Mouse (Mus musculus): ENCODE measurements at regions not wholly inside any gene's neighbourhood (a gene's known extent, or its start where the extent isn't known, plus 50 kb on each side); places are given as distances from the start of the nearest gene placed in this dataset.
"Not testable (repeated sequence)": the region's sequence is repeated elsewhere in the genome, so short reads cannot be mapped to it uniquely, and the experiment has no call there.

DNA sequence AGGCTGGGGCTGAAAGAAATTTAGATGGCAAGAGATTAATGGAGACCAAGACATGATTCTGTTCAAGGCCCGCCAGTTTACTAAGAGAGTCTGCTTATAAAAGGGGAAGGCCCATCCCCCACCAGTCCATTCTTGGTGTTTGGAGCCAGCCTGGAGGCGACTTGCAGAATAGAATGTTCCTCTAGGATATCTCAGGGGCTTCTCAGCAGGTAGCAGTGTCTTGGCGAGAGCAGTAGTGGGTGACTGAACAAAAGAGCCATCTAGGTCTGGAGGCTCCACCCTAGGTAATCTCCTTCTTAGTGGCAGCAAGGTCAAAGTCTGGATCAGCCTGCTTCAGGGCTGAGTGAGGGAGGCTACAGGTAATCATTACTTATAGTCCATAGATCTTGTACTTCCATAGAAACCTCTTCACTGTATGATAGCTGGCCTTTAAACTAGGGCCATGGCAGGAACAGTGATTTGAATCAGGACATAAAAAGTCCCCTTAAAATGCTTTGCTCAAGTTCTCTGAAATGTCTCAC, 166.0 kb upstream of the Gm5538 start:
- not testable (repeated sequence) for H3K27ac ChIP-seq; ATAC-seq (ENCODE audit: low FRiP score); H3K4me3 ChIP-seq; H3K9me3 ChIP-seq (replicated peaks); H3K27me3 ChIP-seq; H3K4me2 ChIP-seq (replicated peaks); H3K9ac ChIP-seq; H3K36me3 ChIP-seq; H3K4me1 ChIP-seq
- 39% methylated on average over 3 of the region's 3 CpGs for WGBS

DNA sequence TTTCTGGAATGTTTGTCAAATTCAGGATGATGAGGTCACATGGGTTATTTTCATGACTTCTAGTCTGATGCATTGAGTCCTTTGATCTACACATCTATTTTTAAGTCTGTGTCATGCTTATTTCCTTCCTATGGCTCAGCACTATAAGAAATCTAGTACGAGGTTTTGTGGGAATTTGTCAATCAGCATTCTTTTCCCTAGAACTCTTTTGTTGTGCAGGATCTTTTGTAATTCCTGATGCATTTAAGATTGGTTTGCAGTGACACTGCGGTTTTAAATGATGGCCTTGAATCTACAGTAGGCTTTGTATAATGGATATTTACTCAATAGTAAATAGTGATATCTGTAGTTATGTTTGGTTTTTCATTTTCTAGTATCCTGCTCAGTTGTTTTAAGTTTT, 187.0 kb upstream of the Gm5538 start:
- Histone ChIP-seq H3K36me3 (no peaks in the 10 kb centered on the region), H3K9me3 (replicated peaks) (no peaks in the 10 kb centered on the region), H3K4me2 (replicated peaks) (no peak overlapping the region), H3K9ac (no peak overlapping the region), H3K27ac (no peak overlapping the region), H3K4me1 (no peaks in the 10 kb centered on the region), H3K4me3 (no peak overlapping the region), H3K27me3 (no peaks in the 10 kb centered on the region)
- WGBS, result 53% methylated on average over 2 of the region's 2 CpGs
- ATAC-seq (ENCODE audit: low FRiP score), result no peak

DNA sequence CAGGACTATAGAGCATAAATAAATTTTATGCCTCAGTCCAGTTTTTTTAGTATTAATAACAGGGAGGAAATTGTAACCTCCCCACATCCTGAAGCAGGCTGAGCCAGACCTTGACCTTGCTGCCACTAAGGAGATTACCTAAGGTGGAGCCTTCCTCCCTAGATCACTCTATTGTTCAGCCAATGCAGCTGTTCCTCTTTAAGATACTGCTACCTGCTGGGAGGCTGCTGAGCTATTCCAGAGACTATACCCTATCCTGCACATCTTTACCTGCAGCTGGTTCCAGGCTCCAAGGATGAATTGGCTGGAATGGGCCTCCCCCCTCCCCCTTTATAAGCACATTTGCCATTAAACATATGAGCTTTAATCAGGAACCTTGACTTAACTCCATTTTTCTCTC, 189.0 kb upstream of the Gm5538 start:
- not testable (repeated sequence) for H3K4me2 ChIP-seq (replicated peaks); H3K4me3 ChIP-seq; H3K9me3 ChIP-seq (replicated peaks); H3K9ac ChIP-seq; H3K4me1 ChIP-seq; H3K27ac ChIP-seq; H3K36me3 ChIP-seq; H3K27me3 ChIP-seq; ATAC-seq (ENCODE audit: low FRiP score)

DNA sequence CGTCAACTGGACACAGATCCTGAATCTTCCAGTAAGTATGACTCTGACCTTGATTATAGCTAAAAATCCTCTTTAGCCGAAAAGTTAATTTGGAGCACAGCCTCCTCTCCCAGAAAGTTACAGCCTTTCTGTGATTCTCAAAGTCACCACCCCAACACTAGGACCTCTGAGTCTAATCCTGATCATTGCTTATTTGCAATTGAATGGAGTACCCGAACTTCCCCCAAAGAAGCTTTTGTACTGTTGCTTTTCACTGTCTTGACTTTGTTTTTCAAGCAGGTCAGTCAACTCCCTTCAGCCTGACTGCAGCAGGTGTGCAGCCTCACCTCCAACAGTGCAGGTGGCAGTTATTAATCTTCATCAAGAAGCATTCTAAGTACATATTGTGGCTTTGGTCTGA, 189.7 kb upstream of the Gm5538 start:
- 77% methylated on average over 3 of the region's 3 CpGs for WGBS
- H3K4me1 ChIP-seq; H3K27me3 ChIP-seq; H3K4me3 ChIP-seq; H3K9ac ChIP-seq; H3K9me3 ChIP-seq (replicated peaks); H3K27ac ChIP-seq; H3K4me2 ChIP-seq (replicated peaks); ATAC-seq (ENCODE audit: low FRiP score); H3K36me3 ChIP-seq: not testable (repeated sequence)

DNA sequence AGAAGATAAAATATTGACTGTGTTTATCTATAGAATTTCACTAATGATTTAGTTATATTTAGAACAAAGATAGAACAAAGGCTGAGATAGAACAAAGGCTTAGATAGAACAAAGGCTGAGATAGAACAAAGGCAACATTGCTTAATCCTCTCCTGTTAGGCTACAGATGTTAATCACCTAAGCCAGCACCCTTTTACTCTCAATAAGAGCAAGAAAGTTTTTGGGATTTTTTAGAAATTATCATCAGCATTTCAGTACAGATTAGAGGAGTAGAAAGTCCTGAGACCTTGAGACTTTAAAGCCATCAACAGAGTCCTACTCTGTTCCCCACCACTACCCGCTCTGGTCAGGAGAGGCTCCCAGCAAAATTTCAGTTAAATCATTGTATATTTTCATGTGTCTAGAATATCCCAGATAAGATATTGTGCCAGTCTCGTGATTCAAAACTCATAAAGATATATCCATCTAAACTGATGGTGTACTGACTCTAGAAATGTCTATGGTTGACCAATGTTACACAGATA, 187.2 kb upstream of the Igsf10 start:
- Histone ChIP-seq H3K9me3 (replicated peaks) (no peaks in the 10 kb centered on the region), H3K4me2 (replicated peaks) (no peak overlapping the region), H3K4me1 (no peaks in the 10 kb centered on the region), H3K27me3 (no peaks in the 10 kb centered on the region), H3K9ac (no peak overlapping the region), H3K27ac (no peak overlapping the region), H3K4me3 (no peak overlapping the region), H3K36me3 (no peaks in the 10 kb centered on the region)
- no peak for ATAC-seq (ENCODE audit: low FRiP score)
- 67% methylated on average over 2 of the region's 2 CpGs for WGBS

DNA sequence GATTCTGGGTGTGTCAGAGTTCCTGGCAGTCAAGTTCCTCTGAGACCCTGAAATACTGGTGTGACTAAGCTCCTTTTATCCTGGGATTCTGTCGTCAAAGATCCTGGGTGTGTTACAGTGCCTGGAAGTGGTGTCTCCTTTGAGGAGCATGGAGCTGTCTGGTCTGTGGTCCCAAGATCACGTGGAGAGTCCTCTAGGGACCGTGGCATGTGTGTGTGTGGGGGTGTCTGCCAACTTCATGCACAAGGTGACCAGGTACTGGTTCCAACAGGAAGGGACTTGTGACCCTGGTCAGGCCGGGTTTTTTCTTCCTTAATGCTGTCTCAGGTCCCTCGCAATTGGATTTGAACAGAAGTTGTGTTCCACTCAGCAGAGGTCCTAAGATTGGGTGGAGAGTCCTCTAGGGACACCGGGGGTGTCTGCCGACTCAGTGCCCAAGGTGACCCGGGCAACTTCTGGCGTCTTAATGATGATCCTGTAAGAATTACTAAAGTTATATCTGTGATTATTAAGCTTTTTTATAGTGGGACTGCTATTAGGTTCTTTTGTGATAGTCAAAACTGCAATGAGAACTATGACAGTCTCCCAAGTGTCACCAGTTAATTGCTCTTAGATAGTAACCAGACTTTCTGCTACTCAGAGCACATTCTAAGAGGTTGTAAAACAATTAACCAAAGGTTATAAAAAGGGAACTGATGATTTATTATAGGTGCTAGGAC, 186.6 kb upstream of the Igsf10 start:
- H3K9ac ChIP-seq, result no peak overlapping the region
- H3K4me2 ChIP-seq (replicated peaks), result no peak overlapping the region
- no peak for ATAC-seq (ENCODE audit: low FRiP score)
- WGBS, result 86% methylated on average over 9 of the region's 9 CpGs
- H3K36me3 ChIP-seq, result no peaks in the 10 kb centered on the region
- H3K4me3 ChIP-seq, result no peak overlapping the region
- no peaks in the 10 kb centered on the region for H3K4me1 ChIP-seq
- H3K9me3 ChIP-seq (replicated peaks), result no peaks in the 10 kb centered on the region
- H3K27me3 ChIP-seq, result no peaks in the 10 kb centered on the region
- no peak overlapping the region for H3K27ac ChIP-seq

DNA sequence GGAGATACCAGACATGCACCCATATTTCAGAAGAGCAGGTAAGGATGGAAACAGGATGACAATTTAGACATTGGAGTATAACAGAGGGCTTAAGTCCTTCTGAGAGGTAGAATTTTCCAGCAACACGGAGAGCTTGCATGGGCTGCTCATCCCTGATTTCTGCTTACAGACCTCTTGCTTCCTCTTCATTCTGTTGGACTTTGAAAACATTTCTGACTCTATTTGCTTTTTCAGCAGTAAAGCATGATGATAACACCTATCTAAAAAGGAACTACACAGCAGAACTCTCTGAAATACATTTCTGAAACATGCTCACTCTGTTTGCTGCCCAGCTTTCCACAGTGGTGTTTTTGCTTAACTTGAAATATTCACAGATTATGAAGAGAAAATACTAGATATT, 176.6 kb upstream of the Igsf10 start:
- no peak for ATAC-seq (ENCODE audit: low FRiP score)
- 88% methylated on average over 1 of the region's 1 CpGs for WGBS
- no peaks in the 10 kb centered on the region for H3K36me3 ChIP-seq
- H3K9ac ChIP-seq, result no peak overlapping the region
- no peak overlapping the region for H3K27ac ChIP-seq
- H3K4me3 ChIP-seq, result no peak overlapping the region
- no peaks in the 10 kb centered on the region for H3K27me3 ChIP-seq
- no peaks in the 10 kb centered on the region for H3K9me3 ChIP-seq (replicated peaks)
- no peaks in the 10 kb centered on the region for H3K4me1 ChIP-seq
- no peak overlapping the region for H3K4me2 ChIP-seq (replicated peaks)

DNA sequence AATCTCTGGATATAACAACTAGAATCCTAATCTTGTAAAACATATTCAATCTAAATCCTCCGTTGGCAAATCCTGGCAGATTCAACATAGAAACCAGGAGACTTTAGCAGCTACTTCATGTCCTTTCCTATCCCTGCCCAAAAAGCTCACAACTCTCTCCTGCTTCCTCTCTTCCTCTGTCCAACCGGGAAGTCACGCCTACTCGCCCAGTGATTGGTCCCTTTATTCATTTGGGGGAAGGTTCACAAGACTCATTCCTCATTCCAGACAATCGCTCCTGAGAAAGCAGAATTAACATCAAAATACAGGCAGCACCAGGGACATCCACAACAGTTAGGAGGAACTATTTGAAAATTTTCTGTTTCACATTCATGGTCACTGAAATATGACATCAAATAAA, 133.9 kb upstream of the Igsf10 start:
- Histone ChIP-seq H3K4me3 (no peak overlapping the region), H3K9ac (no peak overlapping the region), H3K4me2 (replicated peaks) (no peak overlapping the region; the same call in 1 of the 2 replicates), H3K9me3 (replicated peaks) (no peaks in the 10 kb centered on the region), H3K27me3 (no peaks in the 10 kb centered on the region), H3K27ac (no peak overlapping the region), H3K4me1 (no peaks in the 10 kb centered on the region), H3K36me3 (no peaks in the 10 kb centered on the region)
- WGBS, result 20% methylated on average over 5 of the region's 5 CpGs
- peak; percentile 66; the same call in 1 of the 2 replicates for ATAC-seq (ENCODE audit: low FRiP score)

DNA sequence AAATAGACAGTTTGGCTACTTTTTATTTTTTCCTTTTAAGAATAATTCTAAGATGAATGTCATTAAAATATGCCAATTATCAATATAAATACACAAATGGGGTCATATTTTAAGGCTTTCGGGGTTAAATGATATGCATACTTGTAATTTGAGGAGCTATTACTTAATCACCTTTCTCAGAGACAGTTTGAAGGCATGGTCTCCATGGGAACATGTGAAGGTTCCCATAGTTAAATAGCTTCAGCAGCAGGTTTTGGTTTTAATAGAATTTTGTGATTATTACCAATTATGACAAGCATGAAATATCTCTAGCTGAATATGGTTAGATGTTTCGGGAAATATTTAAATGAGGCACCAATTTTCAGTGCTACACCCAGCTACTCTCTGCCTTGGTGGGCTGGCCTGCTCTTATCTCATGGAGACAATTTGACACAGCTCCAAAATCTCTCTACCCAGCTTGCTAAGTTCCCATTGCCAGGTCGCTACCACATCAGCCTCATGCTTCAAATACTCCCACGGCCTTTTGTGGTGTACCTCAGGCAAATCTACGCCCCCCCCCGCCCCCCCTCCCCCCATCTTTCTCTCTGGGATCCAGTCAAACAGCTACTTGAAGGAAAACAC, 133.4 kb upstream of the Igsf10 start:
- no peak overlapping the region; the same call in 1 of the 2 replicates for H3K4me2 ChIP-seq (replicated peaks)
- WGBS, result 45% methylated on average over 6 of the region's 6 CpGs
- H3K27me3 ChIP-seq, result no peaks in the 10 kb centered on the region
- H3K4me3 ChIP-seq, result no peak overlapping the region
- no peaks in the 10 kb centered on the region for H3K9me3 ChIP-seq (replicated peaks)
- ATAC-seq (ENCODE audit: low FRiP score), result no peak
- H3K27ac ChIP-seq, result no peak overlapping the region
- no peaks in the 10 kb centered on the region for H3K36me3 ChIP-seq
- H3K4me1 ChIP-seq, result no peaks in the 10 kb centered on the region
- no peak overlapping the region for H3K9ac ChIP-seq

DNA sequence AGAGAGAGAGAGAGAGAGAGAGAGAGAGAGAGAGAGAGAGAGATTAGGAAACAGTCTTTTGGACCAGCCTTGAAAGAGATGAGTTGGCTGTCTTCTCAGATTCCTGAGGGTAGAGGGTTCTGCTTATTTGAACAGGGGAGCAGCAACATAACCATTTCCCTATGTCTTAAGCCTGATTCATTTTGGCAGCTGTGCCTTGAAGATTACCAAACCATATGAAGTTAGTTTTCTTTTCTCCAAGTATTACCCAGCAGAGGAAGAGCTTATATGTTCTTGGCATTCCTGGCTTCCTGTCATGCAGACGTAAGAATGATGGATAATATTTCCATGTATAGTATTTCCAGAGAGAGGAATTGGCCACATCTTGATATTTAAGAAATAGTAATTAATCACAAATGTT, 124.8 kb upstream of the Igsf10 start:
- Histone ChIP-seq H3K4me1 (no peaks in the 10 kb centered on the region), H3K4me3 (no peak overlapping the region), H3K9ac (no peak overlapping the region), H3K27me3 (no peaks in the 10 kb centered on the region), H3K9me3 (replicated peaks) (no peaks in the 10 kb centered on the region), H3K4me2 (replicated peaks) (no peak overlapping the region), H3K27ac (no peak overlapping the region), H3K36me3 (no peaks in the 10 kb centered on the region)
- 67% methylated on average over 1 of the region's 1 CpGs for WGBS
- ATAC-seq (ENCODE audit: low FRiP score), result no peak

DNA sequence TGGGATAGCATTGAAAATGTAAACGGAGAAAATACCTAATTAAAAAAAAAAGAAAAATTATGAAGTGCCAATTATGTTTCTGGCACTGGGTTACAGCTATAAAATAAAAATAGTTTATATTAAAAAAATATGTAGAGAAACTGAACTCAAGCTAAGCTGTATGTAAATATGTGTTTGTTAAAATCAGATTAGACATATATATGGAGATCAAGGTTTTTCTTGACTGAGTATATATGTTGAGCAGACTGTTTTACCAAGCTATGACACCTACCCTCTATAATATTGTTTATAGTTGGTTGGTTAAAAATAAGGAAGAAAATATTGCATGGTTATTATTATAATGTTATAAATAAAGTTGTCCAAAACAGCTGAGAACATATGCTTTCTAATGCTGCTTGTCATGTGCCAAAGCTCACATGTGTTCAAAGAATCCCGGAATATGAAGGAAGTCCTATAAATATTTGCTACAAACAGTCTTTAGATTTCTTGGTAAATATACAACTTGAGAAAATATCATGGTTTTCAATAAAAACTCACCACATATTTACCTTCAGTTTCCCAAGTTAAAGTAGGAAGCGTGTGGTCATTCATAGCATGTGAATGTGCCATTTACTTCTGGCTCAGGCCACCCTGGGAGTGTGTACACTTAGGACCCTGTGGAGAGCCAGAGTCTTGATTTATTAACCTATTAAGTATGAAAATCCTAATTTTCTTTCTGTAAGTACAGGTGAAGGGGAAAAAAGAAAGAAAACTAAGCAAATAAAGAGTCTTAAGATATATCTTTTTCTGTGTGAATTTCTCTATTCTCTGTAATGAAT, 118.4 kb upstream of the Igsf10 start:
- Histone ChIP-seq H3K9ac (no peak overlapping the region), H3K36me3 (no peaks in the 10 kb centered on the region), H3K9me3 (replicated peaks) (no peaks in the 10 kb centered on the region), H3K4me1 (no peaks in the 10 kb centered on the region), H3K4me3 (no peak overlapping the region), H3K27ac (no peak overlapping the region), H3K27me3 (no peaks in the 10 kb centered on the region), H3K4me2 (replicated peaks) (no peak overlapping the region)
- no peak for ATAC-seq (ENCODE audit: low FRiP score)
- 84% methylated on average over 3 of the region's 3 CpGs for WGBS

DNA sequence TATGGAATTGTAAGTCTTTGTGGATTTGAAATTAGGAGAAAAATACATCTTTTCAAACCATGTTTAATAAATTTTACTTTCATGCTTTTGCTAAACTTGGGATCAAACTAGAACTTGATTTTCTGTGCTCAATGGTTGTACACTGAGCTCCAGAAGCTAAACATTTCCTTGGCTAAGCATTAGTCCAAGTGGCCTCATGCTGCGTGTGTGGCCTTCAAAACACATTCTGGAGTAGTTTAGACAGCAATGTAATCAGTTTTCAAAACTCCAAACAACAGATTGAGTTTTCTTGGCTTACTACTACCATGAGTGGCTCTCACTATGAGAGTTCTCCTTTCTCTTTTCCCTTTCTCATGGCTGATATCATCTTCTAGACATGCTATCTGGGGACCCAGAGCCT, 112.7 kb upstream of the Igsf10 start:
- no peak overlapping the region for H3K4me3 ChIP-seq
- H3K4me2 ChIP-seq (replicated peaks), result no peak overlapping the region
- H3K27ac ChIP-seq, result no peak overlapping the region
- ATAC-seq (ENCODE audit: low FRiP score), result no peak
- H3K27me3 ChIP-seq, result no peaks in the 10 kb centered on the region
- no peaks in the 10 kb centered on the region for H3K4me1 ChIP-seq
- WGBS, result 94% methylated on average over 1 of the region's 1 CpGs
- H3K9me3 ChIP-seq (replicated peaks), result no peaks in the 10 kb centered on the region
- no peak overlapping the region for H3K9ac ChIP-seq
- H3K36me3 ChIP-seq, result no peaks in the 10 kb centered on the region

Data from hindbrain, embryonic 12.5 days (tissue).